In the genomic region with DNA sequence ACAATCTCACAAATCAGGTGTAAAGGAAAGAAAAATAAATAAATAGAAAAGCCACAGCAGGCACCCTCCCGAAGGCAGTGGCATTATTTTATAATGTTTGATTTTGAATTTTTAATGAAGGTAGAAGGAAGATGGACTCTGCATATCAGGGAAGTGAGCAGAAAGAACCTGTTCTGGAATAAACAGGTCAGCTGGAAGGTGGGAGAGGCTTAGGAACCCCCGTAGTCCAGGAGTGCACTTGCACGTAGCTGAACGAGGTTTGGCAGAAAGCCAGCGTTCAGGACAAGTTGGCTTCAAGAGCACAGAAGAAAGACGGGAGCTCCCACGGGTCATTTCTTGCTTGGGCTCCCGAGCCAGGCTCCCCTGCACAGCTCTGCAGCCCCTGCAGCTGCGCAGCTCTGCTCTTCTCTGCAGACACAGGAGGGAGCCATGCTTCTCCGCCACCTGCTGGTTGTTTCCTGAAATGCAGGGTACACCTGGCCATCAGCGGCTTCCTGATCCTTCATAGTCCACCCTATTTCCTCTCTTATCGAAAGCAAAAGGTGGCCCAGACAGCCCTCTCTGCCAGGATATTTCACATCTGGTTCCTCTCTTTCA, we compare ENCODE assay signal across 8 mouse cellular contexts.
DNase-seq lines count a peak whose midpoint lies in the region; ATAC-seq lines count a peak whose summit lies in the region.

No protein-coding gene starts in this region.

- WGBS in hindbrain, embryonic 14.5 days, result 12% methylated on average over 12 of the region's 12 CpGs

- ATAC-seq in hindbrain, embryonic 14.5 days (ENCODE audit: low FRiP score), result peak; percentile 89

- H3K9ac ChIP-seq in hindbrain, embryonic 14.5 days, result peak overlapping the region; percentile 43

- peak overlapping the region; percentile 49; the same call in 1 of the 2 replicates for H3K27ac ChIP-seq in hindbrain, embryonic 14.5 days

- no peaks in the 10 kb centered on the region for H3K9me3 ChIP-seq in hindbrain, embryonic 14.5 days (ENCODE audit: control insufficient read depth, low read length)

- H3K4me1 ChIP-seq in hindbrain, embryonic 14.5 days (replicated peaks; ENCODE audit: control insufficient read depth, insufficient read depth, low read length), result no peaks in the 10 kb centered on the region

- no peaks in the 10 kb centered on the region for H3K36me3 ChIP-seq in hindbrain, embryonic 14.5 days (replicated peaks; ENCODE audit: control insufficient read depth, insufficient read depth)

- no peaks in the 10 kb centered on the region for H3K27me3 ChIP-seq in hindbrain, embryonic 14.5 days (ENCODE audit: control insufficient read depth, insufficient read depth, low read length)

- peak; percentile 89 for DNase-seq in MN1 (ENCODE audit: low spot score)
- DNase-seq in cerebellum, adult 9-10 months, result peak; percentile 52
- DNase-seq in frontal cortex, adult 2 months (ENCODE audit: extremely low spot score in 1 of 2, low spot score in 1 of 2), result peak; percentile 40 to 93
- DNase-seq in hindbrain, embryonic 14.5 days (ENCODE audit: low spot score), result peak; percentile 88
- peak; percentile 79 for DNase-seq in layer of hippocampus, postnatal 14 days (ENCODE audit: low spot score in 2 of 2)
- peak; percentile 58 for DNase-seq in lung, postnatal 10 days
- peak; percentile 63 for DNase-seq in ovary, postnatal 36 days (ENCODE audit: low spot score)
- peak; percentile 54 to 79 for DNase-seq in thymus, postnatal 10 days (ENCODE audit: low spot score in 2 of 2)

- peak overlapping the region; percentile 13 for H3K4me3 ChIP-seq in hindbrain, embryonic 14.5 days (replicated peaks; ENCODE audit: low read length)

- H3K4me2 ChIP-seq in hindbrain, embryonic 14.5 days (replicated peaks), result peak overlapping the region; percentile 51

Comparison
In these comparisons a context has a peak if more than half of its experiments do, and no peak if none do; other contexts are left out.
1. Peak in every context shown above with its lines: DNase-seq, ATAC-seq, H3K4me3 ChIP-seq and H3K27ac ChIP-seq.